Mouse (Mus musculus): ENCODE data around the gene Mcrip1.
"Not testable (repeated sequence)": the region's sequence is repeated elsewhere in the genome, so short reads cannot be mapped to it uniquely, and the experiment has no call there.

The Mcrip1 gene

DNA sequence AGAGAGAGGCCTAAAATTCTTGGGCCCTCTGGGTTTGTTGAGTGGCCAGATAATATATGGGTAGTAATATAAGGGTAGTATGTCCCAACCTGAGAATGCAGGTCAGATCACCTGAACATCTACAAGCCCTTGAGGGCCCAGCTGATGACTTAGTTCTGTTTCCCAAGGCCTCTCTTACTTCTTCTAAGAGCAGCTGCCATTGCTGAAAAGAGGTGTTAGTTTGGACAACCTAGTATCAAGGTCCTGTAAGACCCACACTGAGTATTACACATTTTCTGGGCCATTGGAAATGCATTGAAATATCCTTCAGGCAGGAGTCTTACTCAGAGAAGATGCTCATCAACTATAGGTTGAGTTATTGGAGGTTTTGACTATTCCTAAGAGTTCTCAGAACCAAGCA, 26.4 kb upstream of the Mcrip1 start:
- DNase-seq (ENCODE audit: extremely low read depth, low read depth, low spot score), result no peak

DNA sequence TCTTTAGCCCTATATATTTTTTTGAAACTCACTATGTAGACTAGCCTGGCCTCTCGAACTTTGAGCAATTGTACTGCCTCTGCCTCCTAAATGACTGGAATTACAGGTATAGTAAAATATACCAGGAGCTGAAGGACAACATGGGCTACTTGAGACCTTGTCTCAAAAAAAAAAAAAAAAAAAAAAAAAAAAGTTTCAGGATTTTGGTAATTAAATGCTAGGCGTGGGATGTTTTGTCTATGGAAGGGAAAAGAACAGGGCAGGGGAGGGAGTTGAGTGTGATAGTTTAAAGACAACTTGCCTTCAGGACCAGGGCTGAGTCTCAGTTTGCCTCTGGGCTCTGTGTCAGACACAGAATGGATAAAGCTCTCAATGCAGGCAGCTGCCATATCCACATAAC, 25.5 kb upstream of the Mcrip1 start:
- no peak for DNase-seq (ENCODE audit: extremely low read depth, low read depth, low spot score)

DNA sequence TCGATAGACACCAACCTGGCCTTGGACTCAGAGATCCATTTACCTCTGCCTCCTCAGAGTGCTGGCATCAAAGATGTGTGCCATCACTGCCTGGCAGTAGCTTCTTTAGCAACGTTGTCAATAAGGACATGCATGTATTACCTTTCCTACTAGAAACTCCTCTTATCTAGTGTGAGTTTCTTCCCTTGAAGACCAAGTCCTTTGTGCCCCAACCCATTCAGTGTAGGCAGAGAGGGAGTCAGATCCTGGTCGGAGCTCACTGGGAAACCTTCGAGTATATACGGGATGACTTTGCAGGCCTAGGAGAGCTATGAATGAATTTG, 24.7 kb upstream of the Mcrip1 start:
- DNase-seq (ENCODE audit: extremely low read depth, low read depth, low spot score), result no peak

DNA sequence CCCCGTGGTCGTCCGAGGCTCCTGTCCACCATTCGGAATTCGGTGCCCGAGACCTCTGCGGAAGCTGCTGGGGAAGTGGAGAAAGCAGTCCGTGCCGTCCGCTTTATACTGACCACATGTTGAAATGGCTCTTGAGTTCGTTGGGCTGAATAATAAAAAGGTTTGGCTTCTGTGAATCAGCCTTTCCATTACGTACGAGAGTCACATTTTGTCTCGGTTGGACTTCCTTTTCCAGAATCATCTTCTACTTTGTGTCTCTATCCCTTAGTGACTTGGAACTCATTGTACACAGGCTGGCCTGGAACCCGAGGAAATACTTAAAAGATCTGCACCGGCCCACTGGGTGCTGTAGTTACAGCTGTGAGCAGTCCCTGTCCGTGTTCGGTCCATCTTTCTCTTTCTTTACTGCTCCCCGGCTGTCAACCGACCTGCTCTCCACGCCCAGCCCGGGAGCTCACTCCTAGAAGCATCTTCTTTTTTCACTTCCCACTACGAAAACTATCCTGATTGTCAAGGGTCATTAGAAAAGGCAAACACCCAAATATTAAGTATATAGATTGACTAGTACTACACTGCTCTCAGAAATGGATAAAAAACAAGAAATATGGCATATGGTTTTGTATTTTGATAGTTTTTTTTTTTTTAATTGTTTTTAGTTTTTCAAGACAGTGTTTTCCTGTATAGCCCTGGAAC, 24.2 kb upstream of the Mcrip1 start:
- DNase-seq (ENCODE audit: extremely low read depth, low read depth, low spot score), result no peak

DNA sequence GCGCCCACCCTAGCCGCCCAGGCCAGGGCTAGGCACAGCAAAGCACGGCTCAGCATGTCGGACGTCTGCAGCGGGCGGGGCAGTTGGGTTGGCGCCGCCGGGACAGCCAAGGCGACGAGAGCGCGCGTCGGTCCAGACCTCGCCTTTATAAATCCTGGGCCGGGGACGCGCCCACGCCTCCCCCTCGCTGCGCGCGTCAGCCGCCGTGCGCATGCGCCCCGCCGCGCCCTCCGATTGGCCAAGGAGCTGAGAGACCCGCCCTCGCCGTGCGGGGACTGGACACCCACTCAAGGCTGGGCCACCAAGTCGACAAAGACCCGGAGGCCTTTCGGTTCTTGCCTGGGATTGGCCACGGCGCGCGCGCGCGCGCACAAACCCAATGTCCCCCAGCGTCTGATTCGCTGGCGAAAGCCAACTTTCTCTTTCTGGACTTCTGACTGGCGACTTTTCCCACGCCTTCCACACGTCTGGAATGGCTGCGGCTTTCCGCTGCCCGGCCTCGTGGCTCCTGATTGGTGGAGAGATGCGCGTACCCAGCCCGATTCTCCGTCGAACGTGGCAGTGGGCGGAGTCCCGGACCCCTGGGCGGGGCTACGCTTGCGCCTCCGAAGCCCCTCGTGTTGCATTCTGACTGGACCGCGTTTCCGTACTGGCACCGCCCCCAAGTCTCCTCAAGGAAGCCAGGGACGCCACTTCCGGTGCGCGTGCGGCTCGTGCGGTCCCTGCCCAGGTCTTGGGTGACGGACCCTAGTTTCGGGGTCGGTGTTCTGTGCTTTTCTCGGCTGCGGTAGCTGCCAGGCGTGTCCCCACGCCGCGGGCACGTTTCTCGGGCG, 23.4 kb upstream of the Mcrip1 start, which contains the start of gene P4hb:
P4hb (minus strand) TSS at position 502 of the 833 bp plus-strand sequence.
- DNase-seq (ENCODE audit: extremely low read depth, low read depth, low spot score), result peak; percentile 87

DNA sequence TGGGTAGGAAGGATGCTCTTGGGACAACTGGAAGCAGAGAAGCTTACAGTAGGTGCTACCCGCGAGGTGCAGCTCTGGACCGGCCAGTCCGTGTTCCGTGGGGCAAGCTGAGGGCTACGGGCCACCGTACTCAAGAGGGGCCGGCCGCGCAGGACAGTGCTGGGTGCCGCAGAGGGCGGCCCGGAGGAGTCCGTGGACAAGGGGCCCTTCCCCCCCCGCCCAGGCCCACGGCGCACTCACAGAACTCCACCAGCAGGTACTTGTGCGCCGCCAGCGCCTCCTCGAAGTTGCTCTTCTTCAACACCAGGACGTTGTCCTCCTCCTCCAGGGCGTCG, 22.9 kb upstream of the Mcrip1 start:
- DNase-seq (ENCODE audit: extremely low read depth, low read depth, low spot score), result no peak

DNA sequence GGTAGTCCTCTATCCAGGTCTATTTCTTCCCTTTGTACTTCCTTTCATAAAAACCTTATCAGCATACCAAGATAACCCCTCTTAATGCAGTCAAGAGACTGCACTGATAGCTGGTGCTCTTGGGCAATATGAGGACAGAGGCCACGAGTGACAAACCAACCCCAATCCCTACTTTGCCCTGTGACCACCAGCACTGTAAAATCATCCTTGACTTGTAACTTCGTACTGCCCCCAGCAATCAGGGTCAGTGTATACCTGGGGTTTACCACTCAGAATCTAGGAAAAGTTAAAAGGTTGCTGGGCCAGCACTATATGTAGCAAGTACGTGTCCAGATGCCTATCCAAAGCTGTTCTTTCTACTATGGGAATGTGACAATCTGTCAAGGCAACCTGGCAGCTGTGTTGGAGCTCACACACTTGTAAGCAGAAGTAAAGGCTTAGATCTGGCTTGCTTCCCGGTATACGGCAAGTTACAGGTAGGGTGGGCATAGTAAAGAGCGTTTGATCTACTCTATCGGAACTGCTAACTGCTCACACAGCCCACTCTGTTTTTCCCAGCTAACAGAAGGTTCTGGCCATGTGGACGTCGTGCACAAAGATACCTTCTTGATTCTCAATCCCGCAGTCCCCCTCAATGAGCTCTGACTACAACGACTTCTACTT, 22.4 kb upstream of the Mcrip1 start:
- DNase-seq (ENCODE audit: extremely low read depth, low read depth, low spot score), result no peak

DNA sequence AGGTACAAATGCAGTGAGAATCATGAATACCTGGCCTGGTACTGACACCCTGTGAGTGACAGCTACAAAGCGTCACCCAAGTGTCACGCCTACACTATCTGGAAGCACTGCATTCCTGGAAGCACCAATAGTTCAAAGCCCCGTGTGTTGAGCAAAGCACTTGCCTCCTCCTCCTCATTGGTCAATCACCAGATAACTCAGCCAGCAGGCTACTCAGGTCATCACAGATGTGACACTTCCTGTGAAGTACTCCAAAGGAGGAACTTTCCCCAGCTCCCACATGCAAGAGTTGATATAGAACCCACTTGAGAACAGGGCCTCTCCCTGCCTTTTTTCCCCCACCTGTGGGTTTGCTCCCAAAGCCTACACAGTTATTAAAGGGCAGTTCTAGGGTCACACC, 21.6 kb upstream of the Mcrip1 start:
- peak; percentile 68 for DNase-seq (ENCODE audit: extremely low read depth, low read depth, low spot score)

DNA sequence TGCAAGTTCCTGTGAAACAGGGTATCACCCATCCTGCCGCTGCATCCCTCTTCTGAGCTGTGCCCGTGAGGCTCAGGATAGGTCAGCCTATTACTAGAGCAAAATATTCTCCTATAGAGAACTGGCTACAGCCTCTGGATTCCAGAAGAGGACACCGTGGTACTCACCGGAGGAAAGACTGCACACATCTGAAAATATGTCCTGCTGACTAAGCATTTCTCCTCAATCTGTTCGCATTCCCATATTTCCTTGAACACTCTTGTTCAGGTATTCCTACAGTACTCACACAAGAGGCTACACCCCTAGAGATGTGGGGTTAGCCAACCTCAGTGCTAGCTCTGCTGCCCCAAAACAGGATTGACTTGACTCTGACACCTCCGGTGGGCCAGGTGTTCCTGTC, 18.8 kb upstream of the Mcrip1 start:
- DNase-seq (ENCODE audit: extremely low read depth, low read depth, low spot score), result no peak

DNA sequence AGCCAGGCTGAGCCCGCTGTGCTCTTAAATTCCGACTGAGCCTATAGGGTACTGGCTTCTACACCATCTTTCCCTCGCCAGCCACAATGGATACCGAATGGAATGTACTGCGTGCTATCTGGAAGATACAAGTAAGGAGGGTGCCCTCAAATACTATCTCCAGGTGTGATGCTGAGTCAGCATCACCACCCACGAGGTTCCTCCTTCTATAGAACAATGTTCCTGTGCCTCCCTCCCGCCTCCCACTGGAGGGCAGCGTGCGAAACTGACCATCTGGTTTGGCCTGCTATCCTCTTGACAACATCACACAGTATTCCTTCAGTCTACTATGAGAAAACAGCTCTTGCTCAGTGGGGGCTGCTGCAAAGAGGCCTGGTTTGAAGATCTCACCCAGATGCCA, 15.6 kb upstream of the Mcrip1 start:
- no peak for DNase-seq (ENCODE audit: extremely low read depth, low read depth, low spot score)

DNA sequence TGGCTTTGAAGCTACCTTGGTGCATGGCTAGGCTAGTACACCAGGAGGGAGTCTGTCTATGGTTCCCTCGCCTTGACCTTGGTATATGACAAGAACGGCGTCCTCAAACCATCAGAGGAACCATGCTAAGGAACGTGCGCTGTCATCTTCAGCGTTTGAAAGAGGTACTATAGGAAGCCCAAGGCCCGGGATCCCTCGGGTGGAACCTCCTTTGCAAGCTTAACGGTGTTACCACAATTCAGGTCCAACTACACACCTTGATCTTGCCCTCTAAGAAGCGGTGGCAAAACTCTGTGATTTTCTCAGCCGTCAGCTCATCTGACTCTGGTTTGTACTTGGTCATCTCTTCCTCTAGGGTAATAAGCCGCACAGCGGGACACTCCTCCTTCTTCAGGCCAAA, 13.4 kb upstream of the Mcrip1 start:
- no peak for DNase-seq (ENCODE audit: extremely low read depth, low read depth, low spot score)

DNA sequence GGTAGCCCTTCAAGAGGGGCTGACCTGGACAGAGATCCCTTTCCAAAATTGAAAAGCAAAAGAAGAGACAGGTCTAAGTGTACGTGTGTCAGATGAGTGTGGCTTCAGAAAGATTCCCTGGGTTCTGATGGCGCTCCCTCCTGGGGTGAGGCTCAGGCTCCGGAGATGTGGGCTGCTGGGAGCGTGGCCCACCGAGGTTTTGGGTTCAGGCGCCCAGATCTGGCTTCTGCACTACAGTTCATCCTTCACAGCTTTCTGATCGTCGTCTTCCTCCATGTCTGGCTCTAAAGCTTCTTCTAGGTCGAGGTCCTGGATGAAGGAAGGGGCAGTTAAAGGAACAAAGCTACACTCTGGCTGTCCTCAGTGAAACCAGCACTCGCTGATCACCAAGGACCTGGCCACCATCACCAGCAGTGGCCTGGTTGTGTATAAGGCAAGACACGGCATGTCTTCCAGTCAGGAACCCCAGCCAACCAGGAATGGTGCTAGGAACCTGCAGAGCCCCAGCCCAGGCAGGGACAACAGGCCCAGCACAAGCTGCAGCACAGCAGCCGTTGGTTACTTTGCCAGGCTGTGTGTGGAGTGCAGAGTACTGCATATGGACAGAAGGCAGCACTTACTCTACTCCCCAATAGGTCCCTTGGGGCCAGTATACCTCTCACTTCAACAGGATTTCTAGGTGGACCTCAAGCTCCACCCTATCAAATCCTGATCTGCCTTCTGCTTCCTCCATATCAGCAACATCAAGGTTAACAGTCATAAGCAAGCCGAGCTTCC, 11.6 kb upstream of the Mcrip1 start:
- DNase-seq (ENCODE audit: extremely low read depth, low read depth, low spot score), result no peak

DNA sequence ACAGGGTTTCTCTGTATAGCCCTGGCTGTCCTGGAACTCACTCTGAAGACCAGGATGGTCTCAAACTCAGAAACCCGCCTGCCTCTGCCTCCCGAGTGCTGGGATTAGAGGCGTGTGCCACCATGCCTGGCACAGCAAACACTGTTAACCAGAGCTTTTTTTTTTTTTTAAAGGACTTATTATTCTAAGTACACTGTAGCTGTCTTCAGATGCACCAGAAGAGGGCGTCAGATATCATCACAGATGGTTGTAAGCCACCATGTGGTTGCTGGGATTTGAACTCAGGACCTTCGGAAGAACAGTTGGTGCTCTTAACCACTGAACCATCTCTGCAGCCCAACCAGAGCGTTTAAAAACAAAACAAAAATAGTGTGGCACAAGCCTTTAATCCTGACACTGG, 9.3 kb upstream of the Mcrip1 start:
- not testable (repeated sequence) for DNase-seq (ENCODE audit: extremely low read depth, low read depth, low spot score)

DNA sequence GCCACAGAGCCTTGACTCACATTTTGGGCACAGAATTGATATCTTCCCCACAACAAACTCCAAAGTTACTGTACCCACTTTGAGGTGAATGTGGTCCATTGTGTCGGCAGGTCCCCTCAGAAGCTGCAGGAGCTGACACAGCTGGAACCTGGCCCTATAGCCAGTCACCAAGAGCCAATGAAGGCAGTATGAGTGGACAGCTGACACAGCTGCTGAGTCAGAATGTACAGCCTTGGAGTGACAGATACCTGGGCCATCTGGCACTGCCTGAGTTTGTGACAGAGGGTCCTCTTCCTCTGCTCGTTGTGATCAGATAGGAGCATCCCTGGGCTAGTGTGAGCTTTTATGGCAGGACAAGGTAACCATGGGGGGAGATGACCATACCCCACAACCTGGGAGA, 5.7 kb upstream of the Mcrip1 start:
- DNase-seq (ENCODE audit: extremely low read depth, low read depth, low spot score), result no peak

DNA sequence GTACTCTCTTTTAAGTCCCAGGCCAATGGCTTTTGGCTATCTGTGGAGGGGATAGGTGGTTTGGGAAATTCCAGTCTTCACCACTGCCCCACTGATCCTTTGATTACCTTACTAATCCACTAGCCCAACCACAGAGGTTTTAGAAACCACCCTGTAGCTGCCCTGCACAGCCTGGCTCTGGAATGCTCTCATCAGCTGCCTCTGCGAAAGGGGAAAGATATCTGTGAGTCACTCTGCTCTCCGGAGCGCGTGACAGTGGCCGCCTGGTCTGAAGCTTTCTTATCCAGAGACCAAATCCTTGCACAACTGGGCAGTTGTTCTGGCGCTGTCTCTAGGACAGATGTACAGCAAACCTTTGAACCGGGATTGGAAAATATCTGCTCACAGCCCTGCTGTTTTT, 5.3 kb upstream of the Mcrip1 start:
- DNase-seq (ENCODE audit: extremely low read depth, low read depth, low spot score), result no peak

DNA sequence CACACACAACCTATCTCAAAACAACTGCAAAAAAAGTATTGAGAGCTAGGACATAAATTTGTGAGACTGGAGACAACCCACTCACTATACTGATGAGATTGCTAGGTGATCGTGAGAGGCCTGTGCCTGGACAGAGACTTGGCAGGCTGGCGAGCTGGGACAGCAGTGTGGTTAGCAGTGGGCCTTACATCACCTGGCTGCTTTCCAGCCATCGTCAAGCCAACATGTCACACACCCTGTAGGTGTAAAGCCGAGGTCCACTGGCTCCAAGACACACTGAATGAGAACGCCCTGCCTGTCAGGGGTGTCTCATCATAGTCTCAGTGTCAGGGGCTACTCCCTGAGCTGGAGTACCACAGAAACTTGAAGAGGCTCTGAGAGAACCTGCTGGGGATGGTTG, 3.2 kb upstream of the Mcrip1 start:
- DNase-seq (ENCODE audit: extremely low read depth, low read depth, low spot score), result no peak

DNA sequence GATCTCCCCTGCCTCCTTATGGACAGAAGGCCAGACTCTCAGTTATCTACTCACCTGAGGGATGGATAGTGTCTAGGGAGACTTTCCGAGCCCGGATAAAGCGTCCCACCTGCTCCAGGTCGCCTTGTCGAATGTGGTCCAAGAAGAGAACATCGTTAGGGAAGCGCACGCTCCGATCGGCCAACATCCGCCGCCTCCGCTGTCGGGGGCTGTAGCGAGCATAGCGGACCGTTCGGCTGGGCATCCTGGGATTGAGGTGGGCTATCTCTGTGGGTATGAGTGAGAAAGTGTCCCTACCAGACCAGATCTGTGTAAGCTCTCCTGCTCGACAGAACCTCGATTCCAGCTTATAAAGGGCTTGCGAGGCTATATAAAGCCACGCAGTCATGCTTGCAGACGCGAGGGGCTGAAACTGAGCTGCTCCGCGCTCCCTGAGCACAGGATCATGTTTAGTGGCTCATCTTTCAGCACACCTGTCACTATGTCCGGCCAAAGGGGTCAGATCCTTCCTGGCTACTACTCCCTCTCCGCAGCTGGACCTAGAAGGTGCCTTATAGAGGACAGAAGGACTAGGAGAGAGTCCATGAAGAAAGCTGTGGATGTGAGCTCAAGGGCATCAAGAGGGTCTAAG, 1.4 kb upstream of the Mcrip1 start, which contains the start of gene Ppp1r27:
Ppp1r27 (minus strand) TSS at position 323 of the 631 bp plus-strand sequence.
- DNase-seq (ENCODE audit: extremely low read depth, low read depth, low spot score), result no peak

DNA sequence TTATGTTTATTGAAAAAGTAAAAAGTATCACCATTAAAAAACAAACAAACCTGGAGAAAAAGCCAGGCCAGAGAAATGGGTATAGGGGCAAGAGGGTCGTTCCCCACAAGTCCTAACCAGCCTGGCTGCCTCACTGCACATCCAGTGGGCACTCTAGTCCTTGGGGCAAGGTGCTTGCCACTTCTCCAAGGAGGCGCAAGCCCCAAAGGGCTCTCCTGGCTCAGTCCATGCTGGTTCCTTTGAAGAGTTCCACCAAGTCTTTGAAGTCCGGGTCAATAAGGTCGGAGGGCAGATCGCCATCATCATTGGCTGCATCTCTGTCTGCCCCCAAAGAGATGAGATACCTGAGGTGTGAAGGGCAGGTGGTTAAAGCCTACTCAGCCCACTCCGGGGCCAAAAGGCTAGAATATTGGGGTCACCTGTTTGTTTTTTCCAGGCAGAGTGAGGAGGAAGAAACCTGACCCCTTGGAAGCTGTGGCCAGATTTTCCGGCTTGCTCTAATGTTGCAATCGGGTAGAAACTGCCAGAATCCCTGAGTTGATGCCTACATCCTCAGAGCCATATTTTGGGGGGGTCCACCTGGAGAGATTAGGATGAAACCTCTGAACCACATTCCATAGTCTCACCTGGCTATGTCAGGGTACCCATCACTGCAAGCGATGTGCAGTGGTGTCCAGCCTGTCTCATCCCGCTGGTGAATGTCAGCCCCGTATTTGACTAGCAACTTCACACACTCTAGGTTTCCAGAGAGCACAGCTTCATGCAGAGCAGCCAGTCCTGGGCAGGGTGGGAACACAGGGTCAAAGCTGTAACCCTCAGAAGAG, 671 bp upstream of the Mcrip1 start:
- DNase-seq (ENCODE audit: extremely low read depth, low read depth, low spot score), result no peak

DNA sequence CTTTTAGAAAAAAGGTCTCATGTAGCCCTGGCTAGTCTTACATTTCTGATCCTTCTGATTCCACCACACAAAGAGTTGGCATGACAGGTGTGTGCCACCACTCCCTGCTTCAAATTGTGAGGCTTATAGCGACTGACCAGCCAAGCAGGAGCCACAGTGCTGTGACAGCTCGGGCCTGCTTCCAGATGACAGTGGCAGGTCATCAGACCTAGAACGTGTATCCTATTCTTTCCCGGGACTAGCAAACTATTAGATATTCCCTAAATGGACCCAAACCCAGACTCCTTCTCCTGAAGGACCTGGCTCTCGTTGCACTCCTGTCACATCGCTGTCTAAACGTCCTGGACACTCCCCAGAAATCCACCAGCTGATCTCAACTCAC, 750 bp downstream of the Mcrip1 start:
- no peak for DNase-seq (ENCODE audit: extremely low read depth, low read depth, low spot score)

DNA sequence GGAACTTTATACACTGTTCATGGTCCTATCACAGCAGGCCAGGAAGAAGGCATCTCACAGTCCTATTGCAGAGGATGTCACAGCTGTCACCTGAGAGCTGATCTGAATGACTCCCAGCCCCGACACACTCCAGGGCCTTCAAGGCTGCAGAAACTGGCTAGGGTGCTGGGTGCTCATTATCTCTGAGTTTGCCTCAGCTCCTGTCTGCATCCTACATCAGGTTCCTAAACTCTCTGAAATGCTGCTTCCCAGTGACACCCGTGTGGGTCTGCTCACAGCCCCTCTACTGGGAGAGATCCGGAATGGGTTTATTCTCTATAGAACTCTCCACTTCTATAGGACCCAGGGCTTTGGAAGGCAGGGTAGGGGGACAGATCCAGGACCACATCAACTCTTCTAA, 1.3 kb downstream of the Mcrip1 start:
- no peak for DNase-seq (ENCODE audit: extremely low read depth, low read depth, low spot score)
